In the genomic region with DNA sequence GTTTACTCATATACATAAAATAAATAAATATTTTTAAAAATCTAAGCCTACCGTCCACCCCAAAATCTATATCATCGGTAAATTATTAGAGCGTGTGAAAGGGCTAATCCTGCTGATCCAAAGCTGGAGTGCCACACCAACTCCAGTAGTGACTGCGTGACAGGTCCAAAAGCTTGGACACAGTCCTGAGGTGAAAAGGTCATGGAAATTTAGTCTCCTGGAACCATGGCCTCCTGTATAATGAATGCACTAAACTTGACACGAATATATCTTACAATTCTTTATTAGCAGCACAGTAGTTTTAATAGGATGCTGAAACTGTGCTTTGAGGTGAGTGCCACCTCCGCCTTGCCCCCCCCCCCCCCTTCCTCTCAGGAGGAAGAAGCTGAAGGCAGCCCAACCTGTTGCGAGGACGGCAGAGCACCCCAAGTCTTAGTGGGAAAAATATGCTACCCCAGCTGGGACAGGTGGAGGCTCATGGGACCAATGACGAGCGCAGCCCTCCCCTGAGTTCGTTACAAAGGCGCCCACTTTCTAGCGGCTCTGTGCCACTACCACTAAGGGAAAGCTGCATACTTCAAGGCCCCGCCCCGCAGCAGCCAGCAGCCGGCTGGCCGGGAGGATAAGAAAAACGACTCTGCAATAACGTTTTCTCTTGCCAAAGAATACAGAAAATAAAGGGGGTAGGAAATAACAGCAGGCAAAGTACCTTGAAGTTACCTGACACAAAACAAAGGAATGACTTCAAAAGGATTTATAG, we compare ENCODE assay signal across 9 mouse cellular contexts. TPM values are rescaled to one million over a fixed set of nuclear protein-coding genes. Genes with fewer than 3 reads are reported as not detected.
DNase-seq lines count a peak whose midpoint lies in the region; ATAC-seq and TF ChIP-seq lines count a peak whose summit lies in the region.
"Had no signal": no experiment of that assay in that cellular context is flagged by ENCODE, and none has a peak within 500 bp of the region (broad histone marks: within the 10 kb centered on the region; RNA-seq: fewer than 3 reads in every experiment).

No protein-coding gene starts in this region.

- peak; percentile 95 to 98 for ATAC-seq in hematopoietic stem cell, adult 5-6 weeks (replicated peaks in 1 of 2; ENCODE audit: insufficient read depth in 1 of 2, low FRiP score in 2 of 2, low TSS enrichment in 1 of 2, low read depth in 1 of 2, poor library complexity in 2 of 2, severe bottlenecking in 2 of 2)
- ATAC-seq in limb, embryonic 14.5 days (ENCODE audit: low FRiP score, low read depth) = no peak
- peak; percentile 79 for ATAC-seq in midbrain, embryonic 12.5 days (ENCODE audit: low FRiP score, low read depth)

- H3K4me3 ChIP-seq in limb, embryonic 14.5 days (replicated peaks; ENCODE audit: low read length) = peak overlapping the region; percentile 23
- H3K4me3 ChIP-seq in midbrain, embryonic 12.5 days = 0 out of 2 replicates have a peak overlapping the region, but pooled peaks have one; percentile 18

- no peaks in the 10 kb centered on the region for H3K36me3 ChIP-seq in limb, embryonic 14.5 days (ENCODE audit: control insufficient read depth, insufficient read depth, low read length)
- H3K36me3 ChIP-seq in midbrain, embryonic 12.5 days = no peaks in the 10 kb centered on the region

- no peaks in the 10 kb centered on the region for H3K27me3 ChIP-seq in limb, embryonic 14.5 days (ENCODE audit: control insufficient read depth, insufficient read depth, low read length)
- H3K27me3 ChIP-seq in midbrain, embryonic 12.5 days = no peaks in the 10 kb centered on the region

- H3K9me3 ChIP-seq in limb, embryonic 14.5 days (ENCODE audit: control insufficient read depth, low read length) = no peaks in the 10 kb centered on the region
- no peaks in the 10 kb centered on the region for H3K9me3 ChIP-seq in midbrain, embryonic 12.5 days

- TF ChIP-seq POLR2A in limb, embryonic 14.5 days (IDR thresholded peaks at IDR 0.05; ENCODE audit: borderline replicate concordance, extremely low read depth, insufficient read depth, insufficient read length) = no peak

- peak; percentile 13 for DNase-seq in R1 (ENCODE audit: low read depth, low spot score)
- DNase-seq in embryo, embryonic 10 days (ENCODE audit: low spot score) = peak; percentile 52
- peak; percentile 12 for DNase-seq in limb, embryonic 14.5 days (ENCODE audit: low spot score)
- DNase-seq in yolk sac, embryonic 10.5 days (ENCODE audit: low spot score) = peak; percentile 29
- DNase-seq in ovary, adult 18-20 months (ENCODE audit: low spot score) = no peak
- DNase-seq in cerebellum, postnatal 25 days = no peak

- no peak overlapping the region for H3K9ac ChIP-seq in limb, embryonic 14.5 days (ENCODE audit: low read depth, low read length, severe bottlenecking)
- H3K9ac ChIP-seq in midbrain, embryonic 12.5 days (replicated peaks) = no peak overlapping the region

- H3K4me2 ChIP-seq in limb, embryonic 14.5 days (replicated peaks; ENCODE audit: low read depth, low read length, severe bottlenecking) = peak overlapping the region; percentile 51
- H3K4me2 ChIP-seq in midbrain, embryonic 12.5 days (replicated peaks) = peak overlapping the region; percentile 52

- H3K4me1 ChIP-seq in limb, embryonic 14.5 days (ENCODE audit: control insufficient read depth, insufficient read depth, low read length) = no peaks in the 10 kb centered on the region
- peaks cover 6% of the 10 kb centered on the region for H3K4me1 ChIP-seq in midbrain, embryonic 12.5 days

- H3K27ac ChIP-seq in limb, embryonic 14.5 days (replicated peaks; ENCODE audit: low read depth, low read length) = no peak overlapping the region
- no peak overlapping the region for H3K27ac ChIP-seq in midbrain, embryonic 12.5 days (replicated peaks)

- WGBS in limb, embryonic 14.5 days = 21% methylated on average over 19 of the region's 19 CpGs
- WGBS in midbrain, embryonic 12.5 days = 17% methylated on average over 19 of the region's 19 CpGs

RNA-seq across cellular contexts. Expression of a gene that starts 4.6 kb away (rescaled TPM):
- 0.74 TPM in 1 of 2 replicates, not detected in the other for total RNA-seq in hematopoietic stem cell, adult 5-6 weeks (2017)
- polyA plus RNA-seq in limb, embryonic 14.5 days (2012; rRNA removed) = 0.13 and 0.14 TPM in 2 replicates
- not detected in 2 replicates for polyA plus RNA-seq in limb, embryonic 14.5 days (2014; fragmentation: Nextera tagmentation; extraction: Ambion mirVana)
- polyA plus RNA-seq in midbrain, embryonic 12.5 days (2016; fragmentation: Nextera tagmentation; extraction: Ambion mirVana) = not detected in 2 replicates
- polyA plus RNA-seq: testis, adult 2 months had no signal

RNA-seq across cellular contexts. Expression of a gene that starts 28.1 kb away (rescaled TPM):
- total RNA-seq in hematopoietic stem cell, adult 5-6 weeks (2017) = not detected in 2 replicates
- polyA plus RNA-seq in limb, embryonic 14.5 days (2012; rRNA removed) = 0.19 and 0.20 TPM in 2 replicates
- 0.10 and 0.21 TPM in 2 replicates for polyA plus RNA-seq in limb, embryonic 14.5 days (2014; fragmentation: Nextera tagmentation; extraction: Ambion mirVana)
- polyA plus RNA-seq in midbrain, embryonic 12.5 days (2016; fragmentation: Nextera tagmentation; extraction: Ambion mirVana) = 0.17 and 0.67 TPM in 2 replicates
- polyA plus RNA-seq: testis, adult 2 months had no signal

RNA-seq across cellular contexts. Expression of a gene that starts 42.6 kb away (rescaled TPM):
- total RNA-seq in hematopoietic stem cell, adult 5-6 weeks (2017) = 31.4 and 38.3 TPM in 2 replicates
- 17.1 and 30.0 TPM in 2 replicates for polyA plus RNA-seq in limb, embryonic 14.5 days (2012; rRNA removed)
- 74.3 and 80.2 TPM in 2 replicates for polyA plus RNA-seq in limb, embryonic 14.5 days (2014; fragmentation: Nextera tagmentation; extraction: Ambion mirVana)
- polyA plus RNA-seq in midbrain, embryonic 12.5 days (2016; fragmentation: Nextera tagmentation; extraction: Ambion mirVana) = 84.7 and 86.1 TPM in 2 replicates

RNA-seq across cellular contexts. Expression of a gene that starts 42.7 kb away (rescaled TPM):
- total RNA-seq in hematopoietic stem cell, adult 5-6 weeks (2017) = 7.8 and 10.4 TPM in 2 replicates
- polyA plus RNA-seq in limb, embryonic 14.5 days (2012; rRNA removed) = 4.5 and 5.8 TPM in 2 replicates
- 9.6 and 10.4 TPM in 2 replicates for polyA plus RNA-seq in limb, embryonic 14.5 days (2014; fragmentation: Nextera tagmentation; extraction: Ambion mirVana)
- polyA plus RNA-seq in midbrain, embryonic 12.5 days (2016; fragmentation: Nextera tagmentation; extraction: Ambion mirVana) = 15.2 and 16.2 TPM in 2 replicates

Comparison
In these comparisons a context has a peak if more than half of its experiments do, and no peak if none do; other contexts are left out.
1. DNase-seq: peak in R1 (single experiment), embryo, embryonic 10 days (single experiment), limb, embryonic 14.5 days (single experiment) and yolk sac, embryonic 10.5 days (single experiment); none in ovary, adult 18-20 months (single experiment) and cerebellum, postnatal 25 days (0 of 2).